Comparison of ENCODE assay signal across 24 mouse cellular contexts in the genomic region with DNA sequence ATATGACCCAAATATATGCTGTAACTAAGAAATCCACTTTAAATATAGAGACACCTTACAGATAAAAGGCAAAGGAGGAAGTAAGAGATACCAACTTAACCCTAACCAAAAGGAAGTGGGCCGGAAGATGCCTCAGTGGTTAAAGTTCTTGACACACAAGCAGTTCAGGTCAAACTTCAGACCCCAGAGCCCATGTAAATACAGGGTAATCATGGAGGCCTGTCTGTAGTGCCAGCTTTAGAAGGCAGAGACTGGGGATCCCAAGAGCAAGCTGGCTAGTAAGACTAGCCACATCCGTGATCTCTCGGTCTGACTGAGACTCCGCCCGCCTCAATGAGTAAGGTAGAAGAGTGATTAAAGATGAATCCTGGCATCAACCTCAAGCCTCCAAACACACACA. TPM values are rescaled to one million over a fixed set of nuclear protein-coding genes. Genes with fewer than 3 reads are reported as not detected.
DNase-seq lines count a peak whose midpoint lies in the region; ATAC-seq lines count a peak whose summit lies in the region.
"Had no signal": no experiment of that assay in that cellular context is flagged by ENCODE, and none has a peak within 500 bp of the region (broad histone marks: within the 10 kb centered on the region; RNA-seq: fewer than 3 reads in every experiment).

No protein-coding gene starts in this region.

- H3K4me3 ChIP-seq in intestine, embryonic 16.5 days (ENCODE audit: low read length): no peak overlapping the region
- H3K4me3 ChIP-seq: embryonic facial prominence, embryonic 12.5 days; heart, embryonic 10.5 days; hindbrain, embryonic 12.5 days; layer of hippocampus, adult 2 months had no signal

- 85% methylated on average over 5 of the region's 5 CpGs for WGBS in intestine, embryonic 16.5 days

- DNase-seq in thymus, postnatal 0 days (ENCODE audit: low spot score): peak; percentile 60
- DNase-seq in thymus, adult 18-20 months: no peak
- peak; percentile 57 for DNase-seq in naive thymus-derived CD4-positive, alpha-beta T cell, adult 2 months (ENCODE audit: low read depth)
- no peak for DNase-seq in gastrocnemius, postnatal 4 days (ENCODE audit: low spot score in 2 of 2)
- DNase-seq in retina, postnatal 1 day: no peak
- DNase-seq: adrenal gland, postnatal 14 days; cerebellum, adult 8-10 months; forebrain, postnatal 0 days; gastrocnemius, postnatal 10 days; heart, postnatal 10 days; kidney, postnatal 10 days; left cerebral cortex, postnatal 4 days; lung, adult 18-20 months; lung, postnatal 4 days; midbrain, embryonic 14.5 days; right cerebral cortex, postnatal 14 days had no signal

- no peak overlapping the region for H3K4me2 ChIP-seq in intestine, embryonic 16.5 days (ENCODE audit: low read depth, low read length)
- H3K4me2 ChIP-seq: embryonic facial prominence, embryonic 12.5 days; hindbrain, embryonic 12.5 days had no signal

- H3K27me3 ChIP-seq in intestine, embryonic 16.5 days (replicated peaks; ENCODE audit: control insufficient read depth, insufficient read depth, low read length): no peaks in the 10 kb centered on the region
- H3K27me3 ChIP-seq: CH12.LX; embryonic facial prominence, embryonic 12.5 days; hindbrain, embryonic 12.5 days had no signal

- H3K27ac ChIP-seq in intestine, embryonic 16.5 days (ENCODE audit: low read length): no peak overlapping the region
- H3K27ac ChIP-seq: embryonic facial prominence, embryonic 12.5 days; heart, embryonic 10.5 days; hindbrain, embryonic 12.5 days; layer of hippocampus, adult 2 months had no signal

- no peak overlapping the region for H3K9ac ChIP-seq in intestine, embryonic 16.5 days (ENCODE audit: low read depth, low read length)
- H3K9ac ChIP-seq: embryonic facial prominence, embryonic 12.5 days; forebrain, postnatal 0 days; hindbrain, embryonic 12.5 days had no signal

- peaks cover 3% of the 10 kb centered on the region for H3K4me1 ChIP-seq in intestine, embryonic 16.5 days (ENCODE audit: control insufficient read depth, insufficient read depth, low read length)
- H3K4me1 ChIP-seq: embryonic facial prominence, embryonic 12.5 days; heart, embryonic 10.5 days; hindbrain, embryonic 12.5 days had no signal

- H3K36me3 ChIP-seq in intestine, embryonic 16.5 days (ENCODE audit: control insufficient read depth, insufficient read depth, low read length): 0 out of 2 replicates have a peak, but pooled peaks cover 4% of the 10 kb centered on the region

- ATAC-seq in common myeloid progenitor, adult 5-6 weeks (replicated peaks; ENCODE audit: low read depth, poor library complexity, severe bottlenecking): peak; percentile 71
- ATAC-seq in intestine, embryonic 16.5 days: no peak
- ATAC-seq: forebrain, postnatal 0 days; intestine, postnatal 0 days had no signal

- no peaks in the 10 kb centered on the region for H3K9me3 ChIP-seq in intestine, embryonic 16.5 days (ENCODE audit: control insufficient read depth, low read length)
- H3K9me3 ChIP-seq: embryonic facial prominence, embryonic 12.5 days; heart, embryonic 10.5 days; hindbrain, embryonic 12.5 days had no signal

RNA-seq across cellular contexts. Expression of gene Zscan20, which starts 15.8 kb away (rescaled TPM):
- 3.1 and 3.6 TPM in 2 replicates for polyA plus RNA-seq in thymus, postnatal 0 days (2015; fragmentation: Nextera tagmentation; extraction: Ambion mirVana)
- total RNA-seq in common myeloid progenitor, adult 5-6 weeks (2017): 2.6 and 3.2 TPM in 2 replicates
- polyA plus RNA-seq in intestine, embryonic 16.5 days (2015; fragmentation: Nextera tagmentation; extraction: Ambion mirVana): 2.3 and 2.8 TPM in 2 replicates
- 1 to 10 TPM; 4.4 to 4.6 TPM for total RNA-seq in gastrocnemius, postnatal 4 days (2021)

RNA-seq across cellular contexts. Expression of gene Tlr12, which starts 24.4 kb away (rescaled TPM):
- 11.0 and 13.9 TPM in 2 replicates for polyA plus RNA-seq in thymus, postnatal 0 days (2015; fragmentation: Nextera tagmentation; extraction: Ambion mirVana)
- 0.44 and 1.1 TPM in 2 replicates for total RNA-seq in common myeloid progenitor, adult 5-6 weeks (2017)
- 2.2 and 2.5 TPM in 2 replicates for polyA plus RNA-seq in intestine, embryonic 16.5 days (2015; fragmentation: Nextera tagmentation; extraction: Ambion mirVana)
- under 1 TPM; 0.07 to 0.26 TPM for total RNA-seq in gastrocnemius, postnatal 4 days (2021)

Comparison
In these comparisons a context has a peak if more than half of its experiments do, and no peak if none do; other contexts are left out.
1. DNase-seq: peak in thymus, postnatal 0 days (single experiment) and naive thymus-derived CD4-positive, alpha-beta T cell, adult 2 months (single experiment); none in thymus, adult 18-20 months (0 of 2), gastrocnemius, postnatal 4 days (0 of 2) and retina, postnatal 1 day (single experiment).